Mouse (Mus musculus) small intestine, adult 2 months (tissue): ENCODE results near the gene Srcin1. TPM values are rescaled to one million over a fixed set of nuclear protein-coding genes. Genes with fewer than 3 reads are reported as not detected.

ENCODE experiments used
- H3K27ac ChIP-seq: fragments of 200-500 bp; 2 replicates; pipeline ENCODE4 v1.5.1; 2012; ENCODE audit warnings: low read depth, low read length, control low read depth, inconsistent platforms; ENCODE audit not compliant: insufficient read depth
- H3K27me3 ChIP-seq: fragments of 200-500 bp; 2 replicates; pipeline ENCODE4 v1.6.1; 2012; ENCODE audit warnings: mild to moderate bottlenecking, moderate library complexity, low read length, inconsistent platforms; ENCODE audit not compliant: control insufficient read depth, insufficient read depth
- H3K36me3 ChIP-seq: fragments of 200-500 bp; 2 replicates; pipeline ENCODE4 v1.6.1; 2012; ENCODE audit warnings: mild to moderate bottlenecking, low read length, control low read depth, inconsistent platforms; ENCODE audit not compliant: control insufficient read depth, insufficient read depth
- H3K4me1 ChIP-seq: fragments of 200-500 bp; 2 replicates; pipeline ENCODE4 v1.6.1; 2012; ENCODE audit warnings: low read length, inconsistent platforms, mixed read lengths; ENCODE audit not compliant: control insufficient read depth, insufficient read depth, insufficient read length
- H3K4me3 ChIP-seq: fragments of 200-500 bp; 2 replicates; pipeline ENCODE4 v1.5.1; 2012; ENCODE audit warnings: low read depth, mild to moderate bottlenecking, control low read depth, inconsistent platforms, low read length, moderate library complexity
- CTCF ChIP-seq: fragments of 200-500 bp; IDR thresholded peaks from 2 replicates; pipeline ENCODE4 v1.5.1; 2012; ENCODE audit warnings: low read depth, mild to moderate bottlenecking, control low read depth, inconsistent platforms, low read length, moderate library complexity, mixed read lengths; ENCODE audit not compliant: insufficient replicate concordance, insufficient read length; ENCODE audit errors: extremely low read depth
- POLR2A ChIP-seq: fragments of 200-500 bp; IDR thresholded peaks from 2 replicates; pipeline ENCODE4 v1.6.1; 2012; ENCODE audit warnings: low read depth, mild to moderate bottlenecking, control low read depth, inconsistent platforms, low read length, moderate library complexity
- WGBS: fragments of 180-500 bp; shearing (Covaris S2); methylation state at CpG from one replicate; pipeline ENCODE4 v1.1.7; 2018; 5-methylcytosine and 5-hydroxymethylcytosine counted together
- polyA plus RNA-seq: library from polyadenylated mRNA; depleted of rRNA; stranded (reverse); fragments of >200 nt; gene quantifications from 2 replicates; pipeline ENCODE4 v1.2.3, GENCODE M21; 2012

Srcin1 gene
- polyA plus RNA-seq, 1 experiment, result 0.53 TPM

GRCm38 (mm10) chr11:97476334-97477095 is 99.5 kb downstream of the Srcin1 start:
- Histone ChIP-seq H3K27ac (no peak overlapping the region), H3K4me1 (no peaks in the 10 kb centered on the region), H3K27me3 (no peaks in the 10 kb centered on the region), H3K4me3 (no peak overlapping the region), H3K36me3 (no peaks in the 10 kb centered on the region)
- TF ChIP-seq POLR2A (no peak), CTCF (peak; percentile 44; the same call in 1 of the 2 replicates)
- 58% methylated on average over 8 of the region's 8 CpGs for WGBS

- no peaks in the 10 kb centered on the region for H3K36me3 ChIP-seq
- WGBS, result 87% methylated on average over 6 of the region's 6 CpGs
- H3K27me3 ChIP-seq, result no peaks in the 10 kb centered on the region
- TF ChIP-seq POLR2A (no peak), CTCF (no peak)
- H3K4me1 ChIP-seq, result no peaks in the 10 kb centered on the region
- no peak overlapping the region for H3K27ac ChIP-seq
- H3K4me3 ChIP-seq, result no peak overlapping the region
These were observed 104.7 kb downstream of the Srcin1 start for GRCm38 (mm10) chr11:97471276-97471675.

- WGBS, result 85% methylated on average over 7 of the region's 7 CpGs
- no peaks in the 10 kb centered on the region for H3K4me1 ChIP-seq
- H3K36me3 ChIP-seq, result no peaks in the 10 kb centered on the region
- TF ChIP-seq CTCF (no peak), POLR2A (no peak)
- H3K27ac ChIP-seq, result no peak overlapping the region
- no peak overlapping the region for H3K4me3 ChIP-seq
- no peaks in the 10 kb centered on the region for H3K27me3 ChIP-seq
These were observed 106.2 kb downstream of the Srcin1 start for GRCm38 (mm10) chr11:97469828-97470227.

DNA sequence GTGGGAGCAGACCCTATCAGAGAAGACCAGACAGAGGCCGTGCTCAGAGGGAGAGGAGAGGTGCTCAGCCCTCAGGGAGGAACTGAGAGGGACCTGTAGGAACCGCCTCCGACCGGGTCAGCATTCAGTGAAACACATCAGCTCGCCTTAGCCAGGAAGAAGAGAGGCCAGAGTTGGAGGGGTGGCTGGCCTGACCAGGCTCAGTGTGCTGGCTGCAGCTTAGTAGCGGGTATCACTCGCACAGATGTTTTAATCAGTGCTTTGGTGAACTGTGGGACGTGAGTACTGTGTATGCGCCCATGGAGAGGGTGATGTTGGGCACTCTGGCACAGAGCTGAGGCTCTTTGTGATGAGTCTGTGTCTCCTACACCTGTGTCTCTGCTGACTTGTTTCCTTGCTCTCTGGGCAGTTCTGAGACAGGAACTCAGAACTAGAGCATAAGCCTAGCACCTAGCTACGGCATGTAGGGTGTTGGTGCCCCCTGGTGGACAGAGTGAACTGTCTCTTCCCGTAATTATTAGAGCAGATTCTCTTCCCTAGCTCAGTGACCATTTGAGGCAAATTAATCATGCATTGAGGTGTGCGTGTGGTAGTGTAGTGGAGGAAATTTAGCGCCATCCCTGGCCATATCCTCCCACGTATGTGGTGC is 107.2 kb downstream of the Srcin1 start:
- no peaks in the 10 kb centered on the region for H3K4me1 ChIP-seq
- no peaks in the 10 kb centered on the region for H3K36me3 ChIP-seq
- no peak overlapping the region for H3K27ac ChIP-seq
- 51% methylated on average over 14 of the region's 14 CpGs for WGBS
- H3K4me3 ChIP-seq, result no peak overlapping the region
- no peaks in the 10 kb centered on the region for H3K27me3 ChIP-seq
- TF ChIP-seq POLR2A (no peak), CTCF (peak; percentile 83; the same call in 1 of the 2 replicates)

GRCm38 (mm10) chr11:97466444-97467160 is 109.4 kb downstream of the Srcin1 start:
- WGBS, result 66% methylated on average over 10 of the region's 10 CpGs
- Histone ChIP-seq H3K27ac (no peak overlapping the region), H3K4me1 (no peaks in the 10 kb centered on the region), H3K36me3 (no peaks in the 10 kb centered on the region), H3K27me3 (no peaks in the 10 kb centered on the region), H3K4me3 (no peak overlapping the region)
- TF ChIP-seq CTCF (no peak), POLR2A (no peak)

GRCm38 (mm10) chr11:97465957-97466356 is 110.0 kb downstream of the Srcin1 start:
- Histone ChIP-seq H3K27ac (no peak overlapping the region), H3K27me3 (no peaks in the 10 kb centered on the region), H3K36me3 (peaks cover 2% of the 10 kb centered on the region; the same call in 1 of the 2 replicates), H3K4me3 (no peak overlapping the region), H3K4me1 (no peaks in the 10 kb centered on the region)
- TF ChIP-seq POLR2A (no peak), CTCF (no peak)
- 83% methylated on average over 12 of the region's 12 CpGs for WGBS

- Histone ChIP-seq H3K27me3 (no peaks in the 10 kb centered on the region), H3K27ac (no peak overlapping the region), H3K4me1 (no peaks in the 10 kb centered on the region), H3K36me3 (peaks cover 2% of the 10 kb centered on the region; the same call in 1 of the 2 replicates), H3K4me3 (no peak overlapping the region)
- no peak for TF ChIP-seq POLR2A
- no peak for TF ChIP-seq CTCF
- 90% methylated on average over 4 of the region's 4 CpGs for WGBS
These were observed 112.0 kb downstream of the Srcin1 start for GRCm38 (mm10) chr11:97463991-97464390.
